Mouse (Mus musculus) hindbrain, embryonic 11.5 days (tissue): ENCODE results near the gene Stk11. TPM values are rescaled to one million over a fixed set of nuclear protein-coding genes. Genes with fewer than 3 reads are reported as not detected.

Experiments
- ATAC-seq: fragments of 200-750 bp; cut with Nextera tagmentation; 2 replicates; pipeline ENCODE4 v1.8.0; 2017; ENCODE audit warnings: mild to moderate bottlenecking, moderate TSS enrichment, moderate library complexity; ENCODE audit not compliant: low FRiP score
- DNase-seq: peaks from one replicate; pipeline ENCODE4 v3.0.0-alpha.2; 2015; ENCODE audit warnings: low spot score
- H3K27ac ChIP-seq: fragments of 300-500 bp; sonication (generic); 2 replicates; pipeline ENCODE4 v1.5.1; 2014; ENCODE audit warnings: mild to moderate bottlenecking, low read depth, low read length
- H3K27me3 ChIP-seq: fragments of 300-500 bp; sonication (generic); 2 replicates; pipeline ENCODE4 v1.6.1; 2014; ENCODE audit warnings: mild to moderate bottlenecking, low read length, moderate library complexity, mixed read lengths; ENCODE audit not compliant: control insufficient read depth, insufficient read depth
- H3K36me3 ChIP-seq: fragments of 300-500 bp; sonication (generic); 2 replicates; pipeline ENCODE4 v1.6.1; 2014; ENCODE audit warnings: mild to moderate bottlenecking, low read length, moderate library complexity, mixed read lengths; ENCODE audit not compliant: control insufficient read depth, insufficient read depth
- H3K4me1 ChIP-seq: fragments of 300-500 bp; sonication (generic); replicated peaks from 2 replicates; pipeline ENCODE4 v1.6.1; 2014; ENCODE audit warnings: low read length, mixed read lengths; ENCODE audit not compliant: control insufficient read depth, insufficient read depth
- H3K4me2 ChIP-seq: fragments of 300-500 bp; sonication (generic); replicated peaks from 2 replicates; pipeline ENCODE4 v1.6.1; 2014; ENCODE audit warnings: mild to moderate bottlenecking, low read depth, low read length
- H3K4me3 ChIP-seq: fragments of 300-500 bp; sonication (generic); 2 replicates; pipeline ENCODE4 v1.5.1; 2014; ENCODE audit warnings: low read depth, low read length
- H3K9ac ChIP-seq: fragments of 300-500 bp; sonication (generic); 2 replicates; pipeline ENCODE4 v1.6.1; 2014; ENCODE audit warnings: low read depth, low read length
- H3K9me3 ChIP-seq: fragments of 300-500 bp; sonication (generic); 2 replicates; pipeline ENCODE4 v1.6.1; 2016; ENCODE audit warnings: low read length; ENCODE audit not compliant: control insufficient read depth
- WGBS: fragments of 180-500 bp; shearing (Covaris S2); extraction: QIAGEN DNeasy Blood & Tissue Kit; methylation state at CpG from one replicate; pipeline ENCODE4 v1.1.7; 2014; 5-methylcytosine and 5-hydroxymethylcytosine counted together
- polyA plus RNA-seq: library from polyadenylated mRNA; unstranded; fragments of >200 nt; fragmentation: Nextera tagmentation; extraction: Ambion mirVana; gene quantifications from 2 replicates; pipeline ENCODE4 v1.2.1, GENCODE M21; 2014

Gene Stk11
- polyA plus RNA-seq, 1 experiment from 2014 or later: 26.8 TPM

- WGBS: 94% methylated on average over 4 of the region's 4 CpGs
- peaks cover 2% of the 10 kb centered on the region; the same call in 1 of the 2 replicates for H3K4me1 ChIP-seq
- no peaks in the 10 kb centered on the region for H3K9me3 ChIP-seq
- H3K36me3 ChIP-seq: no peaks in the 10 kb centered on the region
- H3K27ac ChIP-seq: no peak overlapping the region
- H3K9ac ChIP-seq: no peak overlapping the region
- H3K4me2 ChIP-seq: no peak overlapping the region
- no peak for DNase-seq
- H3K4me3 ChIP-seq: no peak overlapping the region
- ATAC-seq: no peak
- H3K27me3 ChIP-seq: no peaks in the 10 kb centered on the region
Observed at GRCm38 (mm10) chr10:80076386-80076785, 39.2 kb upstream of the Stk11 start.

- H3K9me3 ChIP-seq: no peaks in the 10 kb centered on the region
- WGBS: 85% methylated on average over 5 of the region's 5 CpGs
- no peak for DNase-seq
Observed at GRCm38 (mm10) chr10:80077312-80077711, 38.3 kb upstream of the Stk11 start.

DNA sequence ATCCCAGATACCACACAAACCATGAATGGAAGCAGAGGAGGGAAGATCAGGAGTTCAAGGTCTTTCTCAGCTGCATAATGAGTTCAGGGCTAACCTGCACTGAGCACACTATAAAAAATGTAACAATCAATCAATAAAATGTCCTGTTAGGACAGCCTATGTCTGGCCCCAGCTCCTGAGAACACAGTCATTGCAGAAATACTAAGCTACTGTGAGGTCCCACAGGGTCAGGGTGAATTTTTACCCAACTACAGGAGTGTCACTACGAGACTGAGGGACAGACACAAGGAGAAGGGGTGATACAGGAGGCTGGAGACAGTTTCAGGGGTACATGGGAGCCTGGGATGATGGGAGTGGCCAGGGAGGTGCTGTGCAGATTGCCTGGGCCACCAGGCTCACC is 37.2 kb upstream of the Stk11 start:
- Histone ChIP-seq H3K36me3 (no peaks in the 10 kb centered on the region), H3K4me3 (no peak overlapping the region), H3K9me3 (no peaks in the 10 kb centered on the region), H3K27me3 (no peaks in the 10 kb centered on the region), H3K4me2 (no peak overlapping the region), H3K4me1 (peaks cover 2% of the 10 kb centered on the region; the same call in 1 of the 2 replicates), H3K27ac (no peak overlapping the region), H3K9ac (no peak overlapping the region)
- DNase-seq (no peak), ATAC-seq (no peak)
- WGBS: 90% methylated on average over 1 of the region's 1 CpGs

More at GRCm38 (mm10) chr10:80077312-80077711, 38.3 kb upstream of the Stk11 start:
- Histone ChIP-seq H3K4me1 (peaks cover 2% of the 10 kb centered on the region; the same call in 1 of the 2 replicates), H3K27ac (no peak overlapping the region), H3K36me3 (no peaks in the 10 kb centered on the region), H3K9ac (no peak overlapping the region), H3K4me2 (no peak overlapping the region), H3K27me3 (no peaks in the 10 kb centered on the region), H3K4me3 (no peak overlapping the region)
- no peak for ATAC-seq

- no peak for DNase-seq
- Histone ChIP-seq H3K27ac (no peak overlapping the region), H3K4me3 (no peak overlapping the region), H3K4me1 (no peaks in the 10 kb centered on the region), H3K9me3 (no peaks in the 10 kb centered on the region), H3K9ac (no peak overlapping the region), H3K36me3 (no peaks in the 10 kb centered on the region; the same call in 1 of the 2 replicates), H3K4me2 (no peak overlapping the region), H3K27me3 (no peaks in the 10 kb centered on the region)
- ATAC-seq: no peak
- 88% methylated on average over 16 of the region's 16 CpGs for WGBS
Observed at GRCm38 (mm10) chr10:80080396-80081070, 35.1 kb upstream of the Stk11 start.

- Histone ChIP-seq H3K36me3 (no peaks in the 10 kb centered on the region; the same call in 1 of the 2 replicates), H3K4me2 (no peak overlapping the region), H3K9me3 (no peaks in the 10 kb centered on the region), H3K4me1 (no peaks in the 10 kb centered on the region), H3K27me3 (no peaks in the 10 kb centered on the region), H3K4me3 (no peak overlapping the region), H3K9ac (no peak overlapping the region), H3K27ac (no peak overlapping the region)
- DNase-seq (no peak), ATAC-seq (no peak)
- 87% methylated on average over 3 of the region's 3 CpGs for WGBS
Observed at GRCm38 (mm10) chr10:80081075-80081474, 34.5 kb upstream of the Stk11 start.

DNA sequence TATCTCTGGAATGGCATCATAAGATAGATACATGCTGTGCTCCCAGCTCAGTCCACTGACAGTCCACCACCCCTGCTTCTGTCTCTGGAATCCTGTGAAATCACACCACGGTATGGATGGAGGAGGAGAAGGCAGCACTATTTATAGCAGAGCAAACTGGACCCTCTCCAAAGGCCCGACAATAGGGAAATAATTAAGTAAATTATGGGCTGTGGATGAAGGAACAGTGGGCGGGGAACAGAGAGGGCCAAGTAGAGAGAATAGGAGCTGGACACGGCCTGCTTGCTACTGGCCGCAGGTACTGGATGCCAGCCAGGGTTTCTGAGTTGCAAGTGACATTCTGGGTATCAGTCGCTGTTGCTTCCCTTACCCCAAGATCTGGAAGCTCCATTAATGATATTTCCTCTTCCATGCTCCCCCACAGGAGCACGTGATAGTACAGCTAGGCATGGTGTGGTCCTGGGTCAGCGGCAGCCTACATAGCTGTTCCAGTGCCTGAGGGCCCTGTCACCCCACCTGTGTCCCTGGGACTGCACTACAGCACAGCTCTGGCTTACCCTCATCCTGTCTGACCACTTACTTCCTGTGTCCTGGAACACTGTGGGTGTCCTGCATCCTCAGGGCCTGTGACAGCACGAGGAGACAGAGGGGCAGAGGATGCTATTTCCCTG is 30.7 kb upstream of the Stk11 start:
- Histone ChIP-seq H3K4me2 (no peak overlapping the region), H3K36me3 (no peaks in the 10 kb centered on the region; the same call in 1 of the 2 replicates), H3K4me3 (no peak overlapping the region), H3K27me3 (no peaks in the 10 kb centered on the region), H3K4me1 (no peaks in the 10 kb centered on the region), H3K9me3 (no peaks in the 10 kb centered on the region), H3K27ac (no peak overlapping the region), H3K9ac (no peak overlapping the region)
- 92% methylated on average over 9 of the region's 9 CpGs for WGBS
- DNase-seq (no peak), ATAC-seq (no peak)

GRCm38 (mm10) chr10:80086847-80087246 is 28.8 kb upstream of the Stk11 start:
- no peak for ATAC-seq
- no peak overlapping the region for H3K27ac ChIP-seq
- H3K4me3 ChIP-seq: no peak overlapping the region
- H3K27me3 ChIP-seq: no peaks in the 10 kb centered on the region
- no peaks in the 10 kb centered on the region for H3K9me3 ChIP-seq
- DNase-seq: no peak
- no peak overlapping the region for H3K9ac ChIP-seq
- no peak overlapping the region for H3K4me2 ChIP-seq
- no peaks in the 10 kb centered on the region for H3K4me1 ChIP-seq
- WGBS: 87% methylated on average over 3 of the region's 3 CpGs
- no peaks in the 10 kb centered on the region; the same call in 1 of the 2 replicates for H3K36me3 ChIP-seq

DNA sequence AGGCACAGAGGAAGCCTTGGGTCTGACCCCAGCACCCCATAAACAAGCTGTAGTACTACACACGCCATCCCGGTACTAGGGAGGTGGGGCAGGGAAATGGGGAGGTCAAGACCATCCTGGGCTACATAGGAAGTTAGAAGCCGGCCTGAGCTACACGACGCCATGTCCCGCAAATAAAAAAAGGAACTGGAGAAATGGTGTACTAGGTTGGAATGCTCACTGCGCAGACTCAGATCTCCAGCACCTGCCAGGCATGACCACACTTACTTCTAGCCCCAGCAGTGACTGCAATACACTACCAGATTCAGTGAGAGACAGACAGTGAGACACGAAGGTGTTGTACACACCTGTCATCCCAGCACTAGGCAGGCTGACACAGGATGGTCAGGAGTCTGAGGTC is 28.1 kb upstream of the Stk11 start:
- 92% methylated on average over 8 of the region's 8 CpGs for WGBS

GRCm38 (mm10) chr10:80089146-80089545 is 26.5 kb upstream of the Stk11 start:
- ATAC-seq (no peak; the same call in 1 of the 2 replicates), DNase-seq (no peak)
- H3K27ac ChIP-seq: no peak overlapping the region
- H3K9ac ChIP-seq: no peak overlapping the region
- H3K36me3 ChIP-seq: no peaks in the 10 kb centered on the region
- no peaks in the 10 kb centered on the region for H3K4me1 ChIP-seq
- H3K27me3 ChIP-seq: no peaks in the 10 kb centered on the region
- WGBS: 49% methylated on average over 4 of the region's 4 CpGs
- no peak overlapping the region for H3K4me3 ChIP-seq
- no peaks in the 10 kb centered on the region for H3K9me3 ChIP-seq
- no peak overlapping the region for H3K4me2 ChIP-seq

More for the DNA sequence above, 28.1 kb upstream of the Stk11 start:
- no peaks in the 10 kb centered on the region for H3K9me3 ChIP-seq
- no peak overlapping the region for H3K27ac ChIP-seq
- no peaks in the 10 kb centered on the region; the same call in 1 of the 2 replicates for H3K36me3 ChIP-seq
- no peak overlapping the region for H3K4me3 ChIP-seq
- no peak overlapping the region for H3K9ac ChIP-seq
- no peak for ATAC-seq
- no peak overlapping the region for H3K4me2 ChIP-seq
- no peak for DNase-seq
- H3K4me1 ChIP-seq: no peaks in the 10 kb centered on the region
- no peaks in the 10 kb centered on the region for H3K27me3 ChIP-seq
